Mouse (Mus musculus) thymus, postnatal 0 days (tissue): Measurements from ENCODE around the gene Rnf223. TPM values are rescaled to one million over a fixed set of nuclear protein-coding genes. Genes with fewer than 3 reads are reported as not detected.

Source experiments
- DNase-seq: peaks from one replicate; pipeline ENCODE4 v3.0.0-alpha.2; 2015; ENCODE audit warnings: low spot score
- polyA plus RNA-seq: library from polyadenylated mRNA; unstranded; fragments of >200 nt; fragmentation: Nextera tagmentation; extraction: Ambion mirVana; gene quantifications from 2 replicates; pipeline ENCODE4 v1.2.1, GENCODE M21; 2015

Rnf223 gene
- 0.09 and 0.23 TPM in 2 replicates for polyA plus RNA-seq

DNA sequence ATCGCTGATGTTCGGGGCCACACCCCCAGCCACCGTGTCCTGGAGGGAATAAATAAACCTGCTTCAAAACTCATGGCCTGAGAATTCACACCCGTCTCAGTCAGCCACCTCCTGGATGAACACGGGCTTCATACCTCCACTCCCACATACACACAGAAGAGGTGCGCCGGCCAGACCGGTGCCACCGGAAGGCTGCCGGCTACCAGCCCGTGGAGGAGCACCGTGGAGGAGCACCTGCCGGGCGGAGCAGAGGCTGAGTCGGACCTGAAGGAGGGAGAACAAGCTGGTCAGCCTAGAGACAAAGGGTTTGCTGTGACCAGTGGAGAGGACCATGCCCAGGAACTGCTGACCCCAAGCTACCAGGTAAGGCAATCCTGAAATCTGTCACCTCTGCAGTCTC, at the start of gene Rnf223:
TSS of gene Rnf223 (plus strand) at position 78 of the 400 bp plus-strand sequence.
- no peak for DNase-seq

DNA sequence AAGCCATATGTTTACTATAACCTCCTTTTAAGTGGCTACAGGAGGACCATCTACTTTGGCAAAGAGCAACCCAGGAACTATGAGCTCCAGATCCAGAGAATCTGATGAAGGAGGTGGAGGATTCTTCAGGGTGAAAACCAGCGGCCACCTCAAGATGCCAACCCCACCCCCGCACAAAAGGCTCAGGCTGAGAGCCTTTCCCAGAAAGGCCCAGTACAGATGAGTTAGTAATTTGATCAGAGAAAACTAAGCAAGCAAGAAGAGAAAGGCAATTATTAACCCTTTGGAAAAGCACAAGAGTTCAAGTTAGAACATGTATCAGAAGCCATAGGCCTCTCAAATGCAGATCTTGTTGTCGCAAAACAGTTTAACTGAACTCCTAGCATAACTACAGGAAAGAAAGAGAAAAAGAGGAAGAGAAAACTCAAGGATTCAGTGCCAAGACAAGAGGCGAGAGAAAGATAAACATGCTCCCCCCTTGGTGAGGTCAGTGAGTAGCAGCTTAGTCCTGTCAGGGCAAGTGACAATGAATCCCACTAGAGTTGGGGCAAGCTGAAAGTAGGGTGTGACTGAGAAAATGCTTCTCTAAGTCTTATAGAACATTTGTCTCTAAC, 47.6 kb upstream of the Rnf223 start:
- DNase-seq: no peak

DNA sequence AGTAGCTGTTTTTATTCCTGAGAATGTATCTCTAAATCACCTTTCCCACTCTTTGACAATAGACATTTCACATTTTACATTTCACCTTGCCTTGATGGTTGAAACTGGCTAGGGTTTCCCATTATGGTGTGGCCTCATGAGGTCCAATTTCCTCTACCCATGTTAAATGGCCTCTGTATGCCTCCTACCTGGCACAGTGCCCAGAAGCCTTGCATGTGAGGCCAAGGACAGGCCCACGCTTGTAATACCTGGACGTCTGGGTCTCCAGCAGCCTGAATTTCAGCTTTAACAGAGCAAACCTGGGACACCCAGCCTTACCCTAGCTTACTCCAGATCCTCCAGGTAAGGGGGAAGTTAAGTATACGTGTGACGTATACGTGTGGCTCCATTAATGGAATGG, 47.0 kb upstream of the Rnf223 start:
- DNase-seq: no peak

DNA sequence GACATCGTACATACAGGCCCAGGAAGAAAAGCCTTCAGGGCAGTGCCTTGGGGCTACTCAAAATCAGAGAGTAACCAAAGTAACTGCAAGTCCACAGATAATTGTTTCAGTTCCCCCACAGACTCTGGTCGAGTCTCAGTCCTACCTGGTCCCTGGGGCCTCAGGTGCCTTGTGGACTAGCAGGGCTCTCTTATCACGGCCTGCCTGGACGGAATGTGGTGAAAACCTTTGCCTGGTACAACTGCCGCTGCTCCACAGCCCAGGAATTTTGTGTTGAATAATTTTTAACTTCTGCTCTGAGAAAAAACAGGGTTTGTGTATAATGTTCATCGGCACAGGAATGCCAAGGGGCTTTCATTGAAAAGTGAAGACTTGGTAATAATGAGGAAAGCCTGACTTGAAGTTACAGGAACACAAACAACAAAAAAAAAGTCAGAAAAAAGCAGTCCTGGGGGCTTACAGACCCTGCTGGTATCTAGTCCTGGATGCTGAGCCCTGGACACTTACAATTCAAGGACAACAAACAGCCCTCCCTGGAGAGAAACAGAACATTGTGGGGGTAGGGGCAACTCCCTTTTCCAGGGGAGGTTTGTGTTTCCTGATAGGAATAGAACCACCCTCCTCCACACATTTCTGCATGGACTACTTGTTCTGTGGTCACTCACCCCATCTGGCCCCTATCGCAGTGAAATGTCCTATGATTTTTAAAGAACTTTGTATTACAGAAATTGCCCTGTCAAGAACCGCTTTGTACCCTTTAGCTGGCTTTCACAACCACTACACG, 46.0 kb upstream of the Rnf223 start:
- DNase-seq: no peak

DNA sequence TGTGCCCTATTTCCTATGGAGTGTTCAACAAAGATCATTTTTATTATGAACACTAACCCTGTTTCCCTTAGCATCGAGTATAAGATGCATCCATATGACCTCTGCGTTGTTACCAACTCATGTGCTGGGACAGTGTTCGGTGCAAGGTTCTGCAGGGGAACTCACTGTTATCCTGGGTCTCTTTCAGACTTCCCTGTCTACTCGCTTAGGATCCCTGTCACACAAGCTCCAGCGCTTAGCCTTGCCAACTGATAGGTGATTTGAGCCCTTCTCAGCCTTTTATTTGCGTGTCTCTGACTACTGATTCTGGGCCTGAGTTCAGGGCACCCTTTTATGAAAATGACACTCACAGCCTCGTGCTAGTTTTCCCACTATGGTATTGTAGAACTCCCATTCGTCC, 45.1 kb upstream of the Rnf223 start:
- DNase-seq: no peak

DNA sequence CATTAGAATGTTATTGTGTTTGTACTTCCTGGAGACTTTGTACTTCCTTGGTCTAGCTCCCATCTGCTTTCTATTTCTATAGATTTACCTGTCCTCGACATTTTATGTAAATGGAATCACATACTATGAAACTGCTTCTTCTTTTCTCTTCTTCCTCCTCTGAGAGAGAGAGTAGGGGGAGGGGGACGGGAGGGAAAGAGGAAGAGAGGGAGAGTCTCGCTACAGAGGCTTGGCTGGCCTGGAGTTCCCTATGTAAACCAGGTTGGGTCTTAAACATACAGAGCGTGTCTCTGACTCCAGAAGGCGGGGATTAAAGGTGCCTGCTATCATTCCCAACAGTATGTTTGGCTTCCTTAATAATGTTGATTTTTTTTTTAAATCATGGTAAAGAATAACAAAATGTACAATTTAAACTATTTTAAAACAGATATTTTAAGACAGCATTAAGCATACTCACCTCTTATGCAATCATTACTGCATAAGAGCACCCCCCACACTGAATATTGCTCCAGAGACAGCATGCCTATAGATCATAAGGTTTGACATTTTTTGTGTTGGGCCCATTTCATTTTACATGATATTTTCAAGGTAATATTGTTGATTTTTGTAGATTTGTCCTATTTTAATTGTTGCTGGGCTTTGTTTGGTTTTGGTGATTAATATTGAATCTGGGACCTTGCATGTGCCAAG, 42.8 kb upstream of the Rnf223 start:
- DNase-seq: no peak

DNA sequence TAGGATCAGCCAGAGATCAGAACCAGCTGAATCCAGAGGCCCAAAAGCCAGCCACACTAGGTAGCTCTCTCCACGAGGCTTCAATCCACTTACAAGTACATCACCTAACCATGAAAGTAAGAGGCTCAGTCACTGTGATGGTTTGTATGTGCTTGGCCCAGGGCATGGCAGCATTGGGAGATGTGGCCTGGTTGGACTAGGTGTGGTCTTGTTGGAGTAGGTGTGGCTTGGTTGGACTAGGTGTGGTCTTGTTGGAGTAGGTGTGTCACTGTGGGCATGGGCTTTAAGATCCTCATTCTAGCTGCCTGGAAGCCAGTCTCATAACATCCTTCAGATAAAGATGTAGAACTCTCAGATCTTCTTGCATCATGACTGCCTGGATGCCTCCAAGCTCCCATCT, 39.1 kb upstream of the Rnf223 start:
- no peak for DNase-seq

DNA sequence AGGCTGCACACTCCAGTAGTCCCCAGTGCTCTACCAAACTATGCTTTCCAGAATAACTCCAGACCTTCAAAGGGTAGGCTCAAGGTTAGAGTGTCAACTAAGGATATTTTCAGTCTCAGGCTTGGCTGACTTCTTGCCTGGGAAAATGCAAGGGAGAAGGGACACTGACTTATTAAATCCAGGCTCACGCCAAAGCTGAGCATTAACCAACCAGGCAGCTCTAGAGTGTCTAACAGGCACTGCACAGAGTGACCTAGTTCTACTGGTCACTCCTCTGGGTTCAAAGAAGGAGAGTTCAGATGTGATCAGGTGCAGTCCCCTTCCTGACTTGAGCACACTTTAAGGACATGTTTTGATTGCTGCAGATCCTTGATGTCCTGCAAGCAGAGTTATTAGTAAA, 37.5 kb upstream of the Rnf223 start:
- no peak for DNase-seq

DNA sequence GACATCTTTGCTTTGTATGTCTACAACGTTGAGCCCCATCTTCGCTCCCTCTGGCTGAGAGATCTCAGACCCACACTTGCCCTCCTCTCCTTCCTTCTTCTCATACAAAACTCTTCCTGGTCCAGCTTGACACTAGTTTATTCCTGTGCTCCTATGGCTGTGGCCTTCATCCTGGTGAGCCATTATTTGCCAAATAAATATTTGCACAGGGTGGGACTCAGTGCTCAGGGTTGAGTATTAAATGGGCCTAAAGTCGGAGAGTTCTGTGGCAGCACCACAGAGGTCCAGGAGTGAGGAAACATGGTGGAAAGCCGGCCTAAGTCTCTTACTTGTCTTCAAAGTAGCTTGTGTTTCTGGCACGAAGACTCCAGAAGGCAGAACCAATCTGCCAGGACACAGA, 36.6 kb upstream of the Rnf223 start:
- DNase-seq: no peak

DNA sequence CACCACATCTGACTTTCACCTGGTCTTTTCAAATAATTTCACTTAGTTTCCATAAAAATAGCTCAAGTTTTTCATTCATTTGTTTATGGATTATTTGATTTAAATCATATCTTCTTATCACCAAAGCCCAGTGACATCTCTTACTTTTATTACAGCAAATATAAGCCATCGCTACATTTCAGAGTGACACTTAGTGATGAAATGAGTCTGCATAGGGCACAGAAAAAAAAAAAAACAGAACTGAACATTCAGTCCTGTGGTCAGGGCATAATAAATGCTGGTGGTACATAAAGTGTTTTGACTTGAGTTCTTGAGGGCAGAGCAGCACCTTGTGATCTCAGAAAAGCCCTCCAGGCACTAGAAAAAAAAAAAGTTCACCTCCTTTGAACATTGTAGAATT, 34.1 kb upstream of the Rnf223 start:
- no peak for DNase-seq

DNA sequence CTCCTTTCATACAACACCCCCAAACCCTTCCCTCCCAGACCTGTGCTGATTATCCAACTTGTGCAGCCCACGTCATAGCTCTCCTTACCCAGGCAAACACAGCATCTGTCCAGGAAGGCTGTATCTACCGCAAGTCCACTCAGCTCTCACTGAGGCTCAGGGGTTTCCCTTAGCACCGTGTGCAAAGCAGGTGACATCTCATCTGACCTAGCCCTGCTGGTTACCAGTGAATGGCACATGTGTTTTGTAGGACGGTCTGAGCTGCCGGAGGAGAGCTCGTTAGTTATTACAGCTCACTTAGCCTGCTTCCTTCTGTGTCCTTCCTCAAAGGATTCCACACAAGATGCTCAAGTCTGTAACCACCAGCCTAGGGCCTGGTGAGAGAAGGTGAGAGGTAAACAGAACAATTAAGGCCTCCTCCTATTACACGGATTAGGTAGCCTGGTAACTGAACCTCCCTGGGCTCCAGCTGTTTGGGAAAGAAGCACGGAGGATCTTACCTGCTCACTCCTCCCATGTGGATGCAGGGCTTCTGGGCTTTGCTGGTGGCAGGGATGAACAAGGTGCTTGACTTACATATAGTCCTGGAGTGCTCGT, 32.4 kb upstream of the Rnf223 start:
- DNase-seq: no peak

DNA sequence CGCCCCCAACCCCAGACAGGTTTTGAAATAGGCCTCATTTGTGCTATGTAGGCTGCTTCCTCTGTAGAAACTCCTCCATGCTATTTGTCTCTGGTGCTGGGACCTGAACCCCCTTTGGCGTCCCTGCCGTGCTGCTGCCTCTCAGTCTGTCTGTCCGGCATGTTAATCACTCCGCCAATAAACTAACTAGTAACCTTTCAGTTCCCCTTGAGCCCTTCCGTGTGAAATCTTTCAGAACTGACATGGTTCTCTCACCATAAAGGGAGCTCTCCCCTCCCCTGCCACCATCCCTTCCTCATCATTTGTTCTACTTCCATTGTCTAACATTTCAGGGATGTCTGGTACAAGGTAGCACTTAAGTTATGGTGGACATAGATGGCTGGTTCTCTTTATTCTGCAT, 30.9 kb upstream of the Rnf223 start:
- no peak for DNase-seq

DNA sequence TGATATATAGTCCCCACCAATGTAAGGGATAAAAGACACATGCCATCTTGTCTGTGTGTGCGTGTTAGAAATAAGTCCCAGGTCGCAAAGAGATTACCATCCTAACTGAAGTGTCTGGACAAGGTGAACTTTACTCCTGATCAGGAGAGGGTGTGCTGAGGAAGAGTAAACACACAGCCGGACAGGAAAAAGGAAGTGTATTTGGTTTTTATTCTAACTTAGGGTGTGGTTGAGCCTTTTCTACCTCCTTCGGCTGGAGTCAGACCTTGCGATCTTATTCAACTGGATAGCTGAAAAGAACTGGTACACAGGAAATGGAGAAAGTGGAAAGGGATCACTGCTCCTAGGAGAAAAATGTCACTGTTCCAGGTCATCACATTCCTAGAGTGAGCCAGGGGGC, 29.8 kb upstream of the Rnf223 start:
- DNase-seq: no peak

DNA sequence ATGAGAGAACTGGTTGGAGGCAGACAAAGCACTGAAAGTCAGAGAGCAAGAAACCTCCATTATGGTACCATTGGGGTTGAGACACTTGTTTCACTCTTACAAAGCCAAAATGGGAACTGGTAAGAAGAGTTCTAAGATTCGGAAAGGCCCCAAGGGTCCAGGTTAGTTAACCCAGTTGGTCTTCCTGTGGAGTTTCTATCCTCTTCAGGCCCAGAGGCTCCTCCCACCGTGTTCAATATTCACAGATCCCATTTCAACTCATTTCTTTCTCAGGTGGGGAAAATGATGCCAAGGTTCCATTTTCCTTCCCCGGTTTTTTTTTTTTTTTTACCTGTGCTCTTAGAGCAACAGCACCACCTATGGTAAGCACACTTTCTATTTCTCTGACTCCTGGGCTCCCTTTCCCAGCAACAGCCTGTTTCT, 28.8 kb upstream of the Rnf223 start:
- peak; percentile 16 for DNase-seq

DNA sequence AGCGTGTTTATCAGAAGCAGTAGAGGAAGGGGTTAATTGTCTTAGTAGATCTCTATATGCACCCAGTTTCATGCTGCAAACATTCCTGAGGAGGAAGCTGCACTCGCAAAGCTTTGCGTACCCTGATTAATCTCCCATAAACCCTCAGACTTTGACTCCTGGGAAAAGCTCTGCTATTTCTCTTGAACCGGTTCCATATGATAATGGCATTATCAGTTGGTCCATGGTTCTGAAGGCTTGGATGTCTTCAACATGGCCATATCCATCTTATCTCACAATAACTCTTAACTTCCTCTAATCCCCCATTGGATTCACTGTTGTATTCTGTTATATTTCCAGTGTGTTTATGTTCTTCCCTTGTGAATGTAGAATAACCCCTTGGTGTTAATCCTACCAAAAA, 27.0 kb upstream of the Rnf223 start:
- no peak for DNase-seq

DNA sequence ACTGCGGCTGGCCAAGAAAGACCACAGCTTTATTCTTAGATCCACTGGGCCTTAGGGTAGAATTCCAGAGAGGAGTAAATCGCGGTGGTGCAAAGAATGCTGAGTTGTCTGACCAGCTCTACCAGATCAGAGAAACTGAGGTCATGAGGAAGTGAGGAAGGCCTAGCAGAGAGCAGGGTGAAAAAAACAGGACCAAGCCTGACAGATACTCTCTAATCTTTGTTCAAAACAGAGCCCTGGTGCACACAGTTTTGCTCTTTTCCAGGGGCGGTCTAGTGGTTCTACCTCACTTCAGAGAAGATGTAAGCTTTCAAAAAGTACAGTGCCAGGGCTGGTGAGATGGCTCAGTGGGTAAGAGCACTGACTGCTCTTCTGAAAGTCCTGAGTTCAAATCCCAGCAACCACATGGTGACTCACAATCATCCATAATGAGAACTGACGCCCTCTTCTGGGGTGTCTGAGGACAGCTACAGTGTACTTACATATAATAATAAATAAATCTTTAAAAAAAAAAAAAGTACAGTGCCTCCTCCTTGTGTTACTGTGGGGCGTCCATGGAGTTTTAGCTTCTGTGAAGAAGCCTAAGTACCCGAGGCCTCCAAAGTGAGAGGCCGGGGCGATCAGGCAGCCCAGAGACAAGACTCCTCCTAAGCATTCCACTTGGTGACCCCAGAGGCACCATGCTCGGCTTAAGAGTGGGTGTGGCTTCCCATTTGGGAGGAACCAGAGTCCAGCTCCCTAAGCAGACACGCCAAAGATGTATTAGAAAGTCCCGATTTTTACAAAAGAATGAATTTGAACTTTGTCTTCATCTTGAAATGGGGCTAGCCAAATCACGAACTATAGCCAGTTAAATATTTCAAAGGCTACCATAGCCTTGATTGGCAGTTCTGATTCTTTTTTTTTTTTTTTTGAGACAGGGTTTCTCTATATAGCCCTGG, 21.4 kb upstream of the Rnf223 start:
- peak; percentile 30 for DNase-seq

DNA sequence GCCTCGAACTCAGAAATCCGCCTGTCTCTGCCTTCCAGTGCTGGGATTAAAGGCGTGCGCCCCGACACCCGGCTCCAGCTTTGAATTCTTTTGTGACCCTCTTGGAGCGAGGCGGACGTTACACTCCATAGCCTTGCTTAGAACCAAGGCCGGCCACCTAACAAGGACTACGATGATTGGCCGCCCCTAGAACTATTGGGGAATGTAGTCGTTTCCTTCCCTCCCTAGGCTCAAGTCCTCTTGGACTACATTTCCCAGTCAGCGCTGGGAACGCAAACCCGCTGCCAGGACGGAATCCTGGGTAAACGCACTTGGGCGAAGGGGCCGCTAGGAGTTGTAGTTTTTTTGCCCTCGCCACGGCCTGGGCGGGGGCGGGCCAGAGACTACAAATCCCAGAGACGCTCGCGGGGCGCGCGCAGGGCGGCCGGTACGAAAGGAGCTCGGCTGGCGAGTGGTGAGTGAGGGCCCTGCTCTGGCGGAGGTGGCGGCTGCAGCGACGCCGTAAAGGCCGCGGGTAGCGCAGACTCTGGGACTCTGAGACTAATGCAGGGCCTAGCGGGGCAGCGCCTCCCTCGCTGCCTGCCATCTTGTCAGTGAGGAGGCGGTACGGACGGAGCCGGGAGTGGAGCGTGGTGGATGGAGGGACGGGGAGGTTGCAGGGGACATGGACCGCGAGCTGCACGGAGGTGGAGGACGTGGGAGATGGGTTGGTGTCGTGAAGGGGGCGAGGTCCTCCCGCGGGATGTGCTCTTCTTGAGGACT, 20.6 kb upstream of the Rnf223 start, which contains the start of gene 9430015G10Rik:
TSS of gene 9430015G10Rik (plus strand) at position 413 of the 762 bp plus-strand sequence.
- peak; percentile 99 for DNase-seq

DNA sequence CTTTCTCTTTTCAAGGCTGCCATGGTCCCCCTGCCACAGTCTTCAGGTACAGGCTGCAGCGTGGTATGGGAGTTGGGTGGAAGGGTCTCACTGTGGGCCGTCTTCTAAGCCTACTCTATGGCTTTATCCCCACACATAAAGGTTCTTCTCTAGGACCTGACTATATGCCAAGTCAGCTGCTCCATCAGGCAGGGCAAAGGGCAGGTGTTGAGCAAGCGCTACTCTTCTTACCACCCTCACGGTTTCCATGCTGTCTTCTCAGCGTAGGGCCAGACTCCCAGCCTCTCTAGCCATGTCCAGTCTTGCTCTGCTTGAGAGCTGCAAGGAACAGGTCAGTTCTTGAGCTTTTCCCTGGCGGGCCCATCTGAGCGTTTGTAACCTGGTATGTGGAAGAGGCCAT, 6.2 kb upstream of the Rnf223 start:
- no peak for DNase-seq

DNA sequence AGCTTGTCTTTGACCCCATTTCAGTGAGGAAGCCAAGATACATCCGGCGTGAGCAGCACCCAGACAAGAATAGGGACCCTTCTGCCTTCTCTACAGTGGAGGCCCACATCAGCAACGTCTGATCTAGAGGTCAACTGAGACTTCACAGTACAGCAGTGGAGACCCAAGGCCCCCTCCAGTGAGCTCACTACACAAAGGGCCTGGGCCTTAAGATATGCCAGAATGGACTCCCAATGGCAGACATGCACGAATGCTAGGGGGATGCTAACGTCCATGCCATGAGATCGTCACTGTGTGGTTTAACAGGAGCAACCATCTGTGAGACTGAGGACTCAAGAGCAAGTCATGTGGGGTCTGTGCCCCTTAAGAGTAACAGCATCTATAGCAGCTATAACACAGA, 4.9 kb upstream of the Rnf223 start:
- DNase-seq: no peak

DNA sequence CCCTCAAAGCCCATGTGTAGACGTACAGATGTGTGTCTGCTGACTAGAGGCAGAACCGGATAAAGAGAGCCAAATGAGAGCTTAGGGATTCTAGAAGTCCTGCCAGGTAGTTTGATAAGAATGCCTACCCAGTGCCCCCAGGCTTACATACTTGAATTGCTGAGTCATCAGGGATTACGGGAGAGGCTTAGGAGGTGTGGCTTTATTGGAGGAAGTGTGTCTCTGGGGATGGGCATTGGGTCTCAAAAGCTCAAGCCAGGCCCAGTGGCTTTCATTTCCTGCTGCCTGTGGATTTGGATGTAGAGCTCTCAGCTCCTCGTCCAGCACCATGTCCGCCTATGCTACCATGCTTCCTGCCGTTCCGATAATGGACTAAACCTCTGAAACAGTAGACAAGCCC, 3.5 kb upstream of the Rnf223 start:
- DNase-seq: no peak
